Mouse (Mus musculus): ENCODE measurements around the gene Slc38a6.

Gene Slc38a6

GRCm38 (mm10) chr12:73324742-73325141 lies 38.2 kb downstream of the Slc38a6 start:
- DNase-seq: no peak

- DNase-seq: no peak
These were observed 38.6 kb downstream of the Slc38a6 start for GRCm38 (mm10) chr12:73325181-73325580.

GRCm38 (mm10) chr12:73325617-73326016 lies 39.0 kb downstream of the Slc38a6 start:
- no peak for DNase-seq

GRCm38 (mm10) chr12:73327381-73327780 lies 40.8 kb downstream of the Slc38a6 start:
- DNase-seq: no peak

GRCm38 (mm10) chr12:73328448-73329167 lies 42.0 kb downstream of the Slc38a6 start:
- no peak for DNase-seq

- no peak for DNase-seq
These were observed 43.7 kb downstream of the Slc38a6 start for GRCm38 (mm10) chr12:73330236-73330635.

GRCm38 (mm10) chr12:73332701-73333100 lies 46.1 kb downstream of the Slc38a6 start:
- no peak for DNase-seq

GRCm38 (mm10) chr12:73334051-73334551 lies 47.5 kb downstream of the Slc38a6 start:
- no peak for DNase-seq

GRCm38 (mm10) chr12:73337127-73337526 lies 50.5 kb downstream of the Slc38a6 start:
- no peak for DNase-seq

- no peak for DNase-seq
These were observed 54.2 kb downstream of the Slc38a6 start for GRCm38 (mm10) chr12:73340642-73341293.

GRCm38 (mm10) chr12:73341703-73342663 lies 55.4 kb downstream of the Slc38a6 start:
- no peak for DNase-seq

- no peak for DNase-seq
These were observed 57.7 kb downstream of the Slc38a6 start for GRCm38 (mm10) chr12:73344300-73344699.

GRCm38 (mm10) chr12:73345157-73345556 lies 58.6 kb downstream of the Slc38a6 start:
- DNase-seq: no peak

GRCm38 (mm10) chr12:73347202-73347601 lies 60.6 kb downstream of the Slc38a6 start:
- no peak for DNase-seq

- no peak for DNase-seq
These were observed 63.9 kb downstream of the Slc38a6 start for GRCm38 (mm10) chr12:73350466-73350865.

- DNase-seq: no peak
These were observed 64.4 kb downstream of the Slc38a6 start for GRCm38 (mm10) chr12:73350982-73351381.

GRCm38 (mm10) chr12:73351746-73352145 lies 65.2 kb downstream of the Slc38a6 start:
- no peak for DNase-seq

GRCm38 (mm10) chr12:73353362-73353761 lies 66.8 kb downstream of the Slc38a6 start:
- no peak for DNase-seq

- DNase-seq: no peak
These were observed 67.9 kb downstream of the Slc38a6 start for GRCm38 (mm10) chr12:73354521-73354920.

GRCm38 (mm10) chr12:73355084-73355775 lies 68.7 kb downstream of the Slc38a6 start:
- no peak for DNase-seq

GRCm38 (mm10) chr12:73356696-73357095 lies 70.1 kb downstream of the Slc38a6 start:
- DNase-seq: no peak

- DNase-seq: no peak
These were observed 70.7 kb downstream of the Slc38a6 start for GRCm38 (mm10) chr12:73357311-73357710.
